Mouse (Mus musculus): ENCODE data around the gene Gon7. TPM values are rescaled to one million over a fixed set of nuclear protein-coding genes. Genes with fewer than 3 reads are reported as not detected.
A peak's percentile ranks its signal among the peaks of the same experiment; 100 is the strongest.

Gon7 gene
- polyA plus RNA-seq, 1 experiment from 2014 or later, result 42.4 TPM

DNA sequence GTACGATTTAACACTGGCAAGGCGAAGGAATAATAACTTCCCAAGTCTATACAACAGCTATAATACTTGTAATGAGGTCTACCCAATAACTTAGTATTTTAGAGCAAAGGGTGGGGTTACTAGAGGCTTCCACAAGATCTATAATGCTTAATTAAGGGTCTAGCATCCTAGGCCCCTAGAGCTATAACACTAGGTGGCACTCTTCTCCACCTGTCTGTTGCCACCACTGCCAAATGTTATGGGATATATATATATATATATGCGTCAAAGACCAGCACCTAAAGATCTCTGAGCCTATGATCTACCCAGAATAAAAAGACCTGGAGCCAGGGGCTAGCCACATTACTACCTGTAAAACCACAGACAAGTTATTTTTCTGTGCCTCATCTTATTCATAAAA is 17.3 kb downstream of the Gon7 start:
- WGBS, result 67% methylated on average over 3 of the region's 3 CpGs
- no peak overlapping the region for H3K4me3 ChIP-seq
- no peak for ATAC-seq (replicated peaks)

DNA sequence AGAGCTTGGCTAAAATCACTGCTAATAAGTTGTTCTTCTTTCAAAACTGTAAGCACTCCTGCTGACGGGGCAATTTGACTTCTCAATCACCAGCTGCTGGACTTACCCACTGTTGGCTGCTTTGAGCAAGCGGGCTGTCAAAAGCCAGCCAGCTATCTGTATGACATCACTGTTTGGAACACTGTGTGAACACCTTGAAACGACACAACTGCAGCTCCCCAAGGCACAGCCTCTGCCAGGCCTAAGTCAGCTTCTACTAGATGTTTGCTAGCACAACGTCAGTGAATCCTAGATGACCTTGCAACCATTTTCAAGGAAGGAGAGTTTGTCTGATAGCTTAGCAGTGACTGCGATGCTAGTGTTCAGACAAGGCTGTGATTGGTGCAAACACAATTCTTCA is 18.5 kb downstream of the Gon7 start:
- no peaks in the 10 kb centered on the region for H3K9me3 ChIP-seq
- WGBS, result 73% methylated on average over 5 of the region's 5 CpGs
- peaks cover 17% of the 10 kb centered on the region for H3K4me1 ChIP-seq
- H3K36me3 ChIP-seq, result no peaks in the 10 kb centered on the region
- no peak overlapping the region for H3K27ac ChIP-seq (replicated peaks)
- no peak overlapping the region for H3K4me3 ChIP-seq
- H3K9ac ChIP-seq (replicated peaks), result no peak overlapping the region
- no peak overlapping the region for H3K4me2 ChIP-seq (replicated peaks)
- no peaks in the 10 kb centered on the region for H3K27me3 ChIP-seq
- ATAC-seq (replicated peaks), result no peak

More for the DNA sequence above, 17.3 kb downstream of the Gon7 start:
- Histone ChIP-seq H3K4me1 (peaks cover 26% of the 10 kb centered on the region), H3K9me3 (no peaks in the 10 kb centered on the region), H3K9ac (replicated peaks) (no peak overlapping the region), H3K27ac (replicated peaks) (no peak overlapping the region), H3K4me2 (replicated peaks) (no peak overlapping the region), H3K27me3 (no peaks in the 10 kb centered on the region), H3K36me3 (no peaks in the 10 kb centered on the region)

DNA sequence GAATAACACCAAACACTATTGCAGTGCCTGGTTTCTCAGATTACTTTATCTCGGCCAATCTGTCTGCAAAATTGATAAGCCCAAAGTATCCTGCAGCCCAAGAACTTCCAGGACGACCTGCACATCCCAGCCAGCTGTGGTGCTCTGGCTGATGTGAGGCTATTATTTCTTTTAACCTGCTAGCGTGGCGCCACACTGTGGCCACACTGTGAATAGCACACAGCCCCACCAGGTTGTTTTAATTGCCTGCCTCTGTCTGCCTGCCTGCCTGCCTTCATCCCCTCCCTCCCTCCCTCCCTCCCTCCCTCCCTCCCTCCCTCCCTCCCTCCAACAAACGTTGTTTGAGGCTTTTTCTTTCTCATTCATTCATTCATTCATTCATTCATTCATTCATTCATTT is 24.2 kb downstream of the Gon7 start:
- no peak for ATAC-seq (replicated peaks)
- Histone ChIP-seq H3K36me3 (no peaks in the 10 kb centered on the region), H3K27ac (replicated peaks) (no peak overlapping the region), H3K4me2 (replicated peaks) (no peak overlapping the region), H3K27me3 (no peaks in the 10 kb centered on the region), H3K9me3 (no peaks in the 10 kb centered on the region), H3K4me1 (peaks cover 22% of the 10 kb centered on the region), H3K9ac (replicated peaks) (no peak overlapping the region), H3K4me3 (no peak overlapping the region)
- 18% methylated on average over 4 of the region's 5 CpGs for WGBS

DNA sequence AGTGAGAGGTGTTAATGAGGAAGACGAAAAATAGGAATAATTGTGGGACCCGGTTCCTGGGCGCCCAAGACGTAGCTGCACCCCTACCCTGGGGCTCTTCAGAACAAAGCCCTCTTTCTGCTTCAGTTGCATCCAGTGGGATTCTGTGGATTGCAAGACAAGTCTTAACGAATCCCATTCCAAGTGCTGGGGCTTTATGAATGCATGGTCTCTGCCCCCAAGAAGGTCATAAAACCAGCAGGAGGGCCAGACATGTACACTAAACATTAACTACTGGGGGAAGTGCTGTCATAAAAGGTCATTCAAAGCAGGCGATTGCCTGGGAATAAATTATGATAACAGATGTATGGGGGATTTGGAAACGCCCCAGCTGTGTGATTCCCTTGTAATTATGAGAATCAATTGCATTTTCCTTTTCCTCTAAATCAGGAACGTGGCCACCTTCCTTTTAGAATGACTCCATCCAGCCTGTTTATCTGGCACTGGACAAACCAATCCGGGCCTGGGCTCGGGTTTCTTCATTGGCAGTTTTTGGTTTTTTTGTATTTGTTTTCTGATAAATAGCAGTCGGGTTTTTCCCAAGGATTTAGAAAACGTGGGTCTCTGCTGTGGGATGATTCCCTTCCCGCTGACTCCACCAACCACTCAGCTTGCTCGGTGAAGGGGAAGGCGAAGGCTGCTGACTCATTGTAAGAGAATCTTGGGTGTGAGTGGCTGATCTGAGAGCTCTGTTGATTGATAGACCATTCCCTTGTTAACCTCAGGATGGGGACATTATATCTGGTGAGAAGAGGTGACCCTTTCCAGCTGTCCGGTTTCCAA is 26.6 kb downstream of the Gon7 start:
- no peaks in the 10 kb centered on the region for H3K36me3 ChIP-seq
- H3K4me1 ChIP-seq, result peaks cover 22% of the 10 kb centered on the region
- peak overlapping the region; percentile 25 for H3K4me3 ChIP-seq
- peak; percentile 72 for ATAC-seq (replicated peaks)
- H3K9me3 ChIP-seq, result no peaks in the 10 kb centered on the region
- H3K27ac ChIP-seq (replicated peaks), result peak overlapping the region; percentile 88
- H3K4me2 ChIP-seq (replicated peaks), result peak overlapping the region; percentile 44
- no peaks in the 10 kb centered on the region for H3K27me3 ChIP-seq
- 9% methylated on average over 16 of the region's 16 CpGs for WGBS
- peak overlapping the region; percentile 27; the same call in 1 of the 2 replicates for H3K9ac ChIP-seq (replicated peaks)

DNA sequence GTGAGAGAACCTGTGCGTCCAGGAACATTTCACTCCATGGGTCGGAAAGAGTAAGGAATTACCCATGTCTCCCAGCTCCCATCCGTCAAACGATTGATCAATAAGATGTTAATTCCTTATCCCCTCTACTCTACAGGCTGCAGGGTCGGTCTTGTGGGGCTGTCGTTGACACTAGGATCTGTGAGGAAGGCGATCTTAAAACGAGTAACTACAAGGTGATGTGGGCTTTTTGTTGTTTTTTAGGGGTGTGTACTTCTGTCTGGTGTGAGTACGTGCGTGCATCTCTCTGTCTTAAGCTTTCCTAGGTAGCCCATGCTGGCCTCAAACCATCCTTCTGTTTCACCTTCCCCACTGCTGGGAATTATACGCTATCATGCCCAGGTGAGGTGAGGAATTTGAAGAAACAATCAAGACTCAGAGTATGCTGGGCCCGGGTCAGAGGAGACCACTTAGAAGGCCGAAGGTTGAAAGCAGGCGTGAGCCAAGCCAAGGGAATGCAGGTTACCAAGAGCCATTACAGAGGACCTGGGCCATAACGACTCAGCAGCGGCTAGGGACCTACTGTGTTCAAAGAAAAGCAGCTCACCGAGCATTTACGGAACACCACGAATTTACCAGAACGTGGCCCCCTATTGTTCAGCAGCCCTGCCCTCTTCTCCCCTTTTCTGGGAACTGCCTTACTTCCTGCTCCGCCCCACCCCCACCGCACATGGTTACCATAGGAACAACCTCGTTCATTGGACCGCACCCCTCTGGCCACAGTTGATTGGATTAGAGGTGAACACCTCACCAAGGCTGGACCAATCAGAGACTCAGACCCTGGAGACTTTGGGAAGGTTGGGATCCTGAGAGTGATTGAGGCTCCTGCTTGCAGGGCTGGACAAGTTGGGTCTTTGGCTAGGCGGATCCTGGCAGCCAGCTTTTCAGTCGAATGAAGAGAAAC is 27.5 kb downstream of the Gon7 start:
- H3K9ac ChIP-seq (replicated peaks), result peak overlapping the region; percentile 27; the same call in 1 of the 2 replicates

DNA sequence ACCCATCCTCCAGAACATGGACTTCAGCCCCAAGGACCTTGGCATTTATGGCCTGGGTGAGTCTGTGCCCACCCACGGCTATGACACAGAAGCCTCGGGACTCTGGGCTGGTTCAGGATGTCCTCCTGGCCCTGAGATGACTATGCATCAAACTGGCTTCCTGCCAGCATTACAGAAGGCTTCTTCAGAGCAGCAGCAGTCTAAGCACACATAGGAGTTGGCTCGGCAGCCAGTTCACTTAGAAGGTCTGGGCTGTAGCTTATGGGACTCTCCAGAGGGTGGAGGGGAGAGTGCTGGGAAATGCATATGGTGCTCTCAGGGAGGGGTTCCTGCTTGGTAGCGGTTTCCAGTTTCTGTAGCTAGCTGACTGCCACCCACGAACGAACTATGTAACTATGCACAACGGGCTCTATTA is 31.8 kb downstream of the Gon7 start:
- Histone ChIP-seq H3K9me3 (no peaks in the 10 kb centered on the region), H3K4me3 (no peak overlapping the region), H3K4me1 (peaks cover 14% of the 10 kb centered on the region), H3K36me3 (no peaks in the 10 kb centered on the region), H3K4me2 (replicated peaks) (no peak overlapping the region), H3K9ac (replicated peaks) (no peak overlapping the region), H3K27me3 (no peaks in the 10 kb centered on the region), H3K27ac (replicated peaks) (no peak overlapping the region)
- no peak for ATAC-seq (replicated peaks)
- WGBS, result 74% methylated on average over 7 of the region's 7 CpGs

More for the DNA sequence above, 27.5 kb downstream of the Gon7 start:
- peak; percentile 98 for ATAC-seq (replicated peaks)
- Histone ChIP-seq H3K4me2 (replicated peaks) (peak overlapping the region; percentile 44), H3K4me3 (peak overlapping the region; percentile 25), H3K36me3 (no peaks in the 10 kb centered on the region), H3K27ac (replicated peaks) (peak overlapping the region; percentile 88), H3K9me3 (no peaks in the 10 kb centered on the region), H3K4me1 (peaks cover 22% of the 10 kb centered on the region), H3K27me3 (no peaks in the 10 kb centered on the region)
- WGBS, result 29% methylated on average over 26 of the region's 26 CpGs

DNA sequence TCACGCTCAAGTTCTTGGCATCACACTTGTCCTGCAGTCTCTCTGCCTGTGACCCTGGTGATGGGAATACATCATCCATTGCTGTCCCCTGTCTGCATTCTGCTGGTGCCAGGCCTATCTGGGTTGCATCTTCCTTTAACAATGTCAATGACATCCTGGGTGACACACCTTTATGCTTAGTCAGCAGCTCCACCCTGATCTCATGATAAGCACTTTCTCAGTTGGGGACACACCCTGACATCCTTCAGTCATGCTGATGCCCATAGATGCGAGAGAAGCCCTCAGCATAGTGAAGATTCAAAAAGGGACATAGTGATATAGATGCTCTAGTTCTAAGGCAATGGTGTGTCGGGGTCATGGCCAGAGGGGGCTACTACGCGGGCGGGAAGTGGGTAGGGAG is 32.5 kb downstream of the Gon7 start:
- WGBS, result 92% methylated on average over 6 of the region's 6 CpGs
- Histone ChIP-seq H3K4me3 (no peak overlapping the region), H3K27me3 (no peaks in the 10 kb centered on the region), H3K27ac (replicated peaks) (no peak overlapping the region; the same call in 1 of the 2 replicates), H3K9me3 (no peaks in the 10 kb centered on the region), H3K9ac (replicated peaks) (no peak overlapping the region), H3K4me1 (peaks cover 8% of the 10 kb centered on the region), H3K4me2 (replicated peaks) (no peak overlapping the region), H3K36me3 (no peaks in the 10 kb centered on the region)
- ATAC-seq (replicated peaks), result no peak

DNA sequence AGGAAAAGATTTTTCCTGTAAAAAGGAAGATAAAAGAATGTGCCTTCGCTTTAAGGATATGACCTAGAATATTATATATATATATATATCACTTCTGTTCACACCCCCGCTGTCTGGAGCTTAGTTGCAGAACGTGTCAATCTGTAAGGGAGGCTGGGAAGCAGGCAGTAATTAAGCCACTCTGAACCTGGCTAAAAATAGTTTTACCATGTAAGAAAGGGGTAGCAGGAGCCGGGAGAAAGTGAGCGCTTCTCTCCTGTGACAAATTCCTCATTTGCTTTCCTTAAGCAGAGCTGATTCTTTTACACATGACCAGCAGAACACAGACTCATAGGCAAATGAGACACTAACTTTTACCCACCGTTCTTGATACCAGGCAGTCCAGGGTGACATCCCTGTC is 33.7 kb downstream of the Gon7 start:
- Histone ChIP-seq H3K4me1 (peaks cover 5% of the 10 kb centered on the region; the same call in 1 of the 2 replicates), H3K36me3 (no peaks in the 10 kb centered on the region), H3K27me3 (no peaks in the 10 kb centered on the region), H3K9me3 (no peaks in the 10 kb centered on the region), H3K27ac (replicated peaks) (peak overlapping the region; percentile 50), H3K4me2 (replicated peaks) (no peak overlapping the region), H3K4me3 (no peak overlapping the region), H3K9ac (replicated peaks) (0 out of 2 replicates have a peak overlapping the region, but pooled peaks have one; percentile 13)
- WGBS, result 55% methylated on average over 6 of the region's 6 CpGs
- 0 out of 2 replicates have a peak, but pooled peaks have one; percentile 30 for ATAC-seq (replicated peaks)

DNA sequence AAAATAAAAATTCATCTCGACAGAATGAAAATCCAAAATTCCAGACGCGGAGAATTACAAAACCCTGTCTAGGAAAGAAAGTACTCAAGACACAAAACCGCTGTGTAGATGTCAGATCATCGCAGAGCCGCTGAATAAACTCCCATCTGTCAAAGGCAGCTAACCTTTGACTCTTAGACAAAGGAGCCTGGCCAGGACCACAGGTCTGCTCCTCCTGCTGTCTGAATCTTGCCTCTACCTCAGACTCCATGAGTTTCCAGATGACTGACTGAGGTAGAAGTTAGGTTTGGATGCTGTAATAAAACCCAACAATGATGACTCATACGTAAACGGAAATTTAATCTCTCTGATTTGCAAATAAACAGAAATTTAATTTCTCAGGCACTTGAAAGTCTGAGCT is 34.6 kb downstream of the Gon7 start:
- Histone ChIP-seq H3K27ac (replicated peaks) (no peak overlapping the region), H3K4me1 (peaks cover 5% of the 10 kb centered on the region; the same call in 1 of the 2 replicates)
- 75% methylated on average over 8 of the region's 8 CpGs for WGBS

DNA sequence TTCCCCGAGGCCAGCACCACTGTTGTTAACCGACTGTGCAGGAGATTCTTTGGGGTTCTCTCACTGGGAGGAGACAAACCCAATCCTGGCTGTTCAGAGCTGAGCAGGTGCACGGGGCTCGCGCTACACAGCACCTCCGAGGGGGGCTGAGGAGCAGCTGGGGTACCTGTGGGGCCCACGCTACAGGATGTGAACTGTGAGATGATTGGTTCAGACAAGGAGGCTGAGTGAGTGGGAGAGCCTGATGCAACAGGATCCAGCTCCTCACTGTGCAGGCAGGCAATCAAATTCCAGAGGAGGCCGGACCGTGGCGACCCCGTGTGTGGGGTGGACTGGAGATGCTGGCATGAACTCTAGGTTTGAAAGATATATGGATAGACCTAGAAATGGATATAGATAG is 35.2 kb downstream of the Gon7 start:
- no peak for ATAC-seq (replicated peaks)
- WGBS, result 59% methylated on average over 11 of the region's 11 CpGs

More for the DNA sequence above, 34.6 kb downstream of the Gon7 start:
- no peak for ATAC-seq (replicated peaks)
- H3K9ac ChIP-seq (replicated peaks), result no peak overlapping the region
- no peaks in the 10 kb centered on the region for H3K36me3 ChIP-seq
- H3K4me3 ChIP-seq, result no peak overlapping the region
- no peak overlapping the region for H3K4me2 ChIP-seq (replicated peaks)
- H3K27me3 ChIP-seq, result no peaks in the 10 kb centered on the region
- H3K9me3 ChIP-seq, result no peaks in the 10 kb centered on the region

DNA sequence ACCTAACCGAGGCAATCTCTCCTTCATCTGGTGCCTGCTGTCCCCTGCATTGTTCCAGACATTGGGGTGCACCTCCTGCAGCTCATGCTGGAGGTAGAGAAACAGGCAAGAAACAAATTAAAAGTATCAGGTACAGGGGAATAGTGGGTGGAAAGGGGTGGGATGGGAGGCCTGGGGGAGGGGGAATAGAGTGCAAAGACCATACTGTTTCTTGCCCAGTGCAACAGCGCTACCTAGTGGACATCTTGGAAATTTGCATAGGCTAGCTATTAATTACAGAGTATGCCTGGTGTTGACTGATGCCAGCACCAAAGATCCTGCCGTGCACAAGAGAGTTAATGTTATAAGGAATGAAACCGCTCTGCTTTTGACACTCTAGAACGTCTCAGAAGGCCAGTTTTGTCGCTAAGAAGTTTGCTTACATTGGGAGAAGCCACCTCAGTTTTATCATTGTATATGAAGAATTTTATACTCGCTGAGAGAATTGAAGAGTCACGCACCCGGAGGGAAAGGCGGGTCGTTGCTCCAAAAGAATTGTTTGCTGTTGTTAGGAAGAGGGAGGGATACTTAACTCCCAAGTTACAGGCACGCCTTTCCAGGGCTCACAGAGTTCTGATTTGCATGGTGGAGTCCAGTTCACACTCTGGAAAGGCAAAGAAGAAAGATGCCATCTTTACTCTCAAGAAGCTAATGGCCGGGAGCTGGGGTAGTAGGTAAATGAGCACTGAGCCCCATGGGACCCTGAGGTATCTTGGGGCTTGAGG is 37.9 kb downstream of the Gon7 start:
- Histone ChIP-seq H3K9ac (replicated peaks) (no peak overlapping the region), H3K4me3 (no peak overlapping the region), H3K4me2 (replicated peaks) (no peak overlapping the region), H3K4me1 (peaks cover 5% of the 10 kb centered on the region; the same call in 1 of the 2 replicates), H3K36me3 (no peaks in the 10 kb centered on the region), H3K27ac (replicated peaks) (no peak overlapping the region), H3K27me3 (no peaks in the 10 kb centered on the region), H3K9me3 (no peaks in the 10 kb centered on the region)
- ATAC-seq (replicated peaks), result peak; percentile 75
- 24% methylated on average over 13 of the region's 13 CpGs for WGBS

More for the DNA sequence above, 35.2 kb downstream of the Gon7 start:
- Histone ChIP-seq H3K9ac (replicated peaks) (no peak overlapping the region), H3K4me3 (no peak overlapping the region), H3K4me1 (peaks cover 5% of the 10 kb centered on the region; the same call in 1 of the 2 replicates), H3K4me2 (replicated peaks) (no peak overlapping the region), H3K36me3 (no peaks in the 10 kb centered on the region), H3K27me3 (no peaks in the 10 kb centered on the region), H3K9me3 (no peaks in the 10 kb centered on the region), H3K27ac (replicated peaks) (no peak overlapping the region)

Measured in forebrain, embryonic 15.5 days (tissue).